Mouse (Mus musculus) neural tube, embryonic 12.5 days (tissue): ENCODE measurements at regions not wholly inside any gene's neighbourhood (a gene's known extent, or its start where the extent isn't known, plus 50 kb on each side); places are given as distances from the start of the nearest gene placed in this dataset.
A peak's percentile ranks its signal among the peaks of the same experiment; 100 is the strongest.

ENCODE experiments used
- ATAC-seq: fragments of 200-750 bp; cut with Nextera tagmentation; 2 replicates; pipeline ENCODE4 v1.8.0; 2017; ENCODE audit warnings: low read depth, mild to moderate bottlenecking, moderate TSS enrichment, moderate library complexity; ENCODE audit not compliant: low FRiP score
- H3K27ac ChIP-seq: fragments of 300-500 bp; sonication (generic); 2 replicates; pipeline ENCODE4 v1.5.1; 2016
- H3K27me3 ChIP-seq: fragments of 300-500 bp; sonication (generic); replicated peaks from 2 replicates; pipeline ENCODE4 v1.6.1; 2016; ENCODE audit warnings: mild to moderate bottlenecking
- H3K36me3 ChIP-seq: fragments of 300-500 bp; sonication (generic); 2 replicates; pipeline ENCODE4 v1.6.1; 2016; ENCODE audit warnings: mild to moderate bottlenecking
- H3K4me1 ChIP-seq: fragments of 300-500 bp; sonication (generic); 2 replicates; pipeline ENCODE4 v1.6.1; 2016
- H3K4me2 ChIP-seq: fragments of 300-500 bp; sonication (generic); replicated peaks from 2 replicates; pipeline ENCODE4 v1.6.1; 2016; ENCODE audit warnings: mild to moderate bottlenecking
- H3K4me3 ChIP-seq: fragments of 300-500 bp; sonication (generic); 2 replicates; pipeline ENCODE4 v1.5.1; 2016
- H3K9ac ChIP-seq: fragments of 300-500 bp; sonication (generic); 2 replicates; pipeline ENCODE4 v1.6.1; 2016; ENCODE audit warnings: mild to moderate bottlenecking
- H3K9me3 ChIP-seq: fragments of 300-500 bp; sonication (generic); 2 replicates; pipeline ENCODE4 v1.6.1; 2016; ENCODE audit warnings: mild to moderate bottlenecking
- WGBS: fragments of 180-500 bp; shearing (Covaris S2); methylation state at CpG from one replicate; pipeline ENCODE4 v1.1.7; 2016; 5-methylcytosine and 5-hydroxymethylcytosine counted together

DNA sequence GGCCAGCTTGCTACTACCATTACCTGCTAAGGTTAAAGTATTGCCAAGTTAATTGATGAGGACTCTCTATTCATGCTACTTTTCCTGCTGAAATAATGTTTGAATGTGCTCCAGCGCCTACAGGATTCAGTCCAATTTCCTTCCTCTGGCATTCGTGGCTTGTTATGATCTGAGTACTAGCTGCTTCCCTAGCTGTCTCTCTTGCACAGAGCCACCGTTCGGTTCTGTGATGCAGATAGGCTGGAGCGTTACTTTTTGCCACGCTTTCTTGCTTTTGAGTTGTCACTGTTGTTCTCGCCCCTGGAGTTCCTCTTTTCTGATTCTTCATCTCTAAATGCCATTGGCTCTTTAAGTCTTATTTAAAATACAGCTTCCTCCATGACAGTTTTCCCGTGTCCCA lies 279.3 kb downstream of the Olfm4 start:
- Histone ChIP-seq H3K27ac (no peak overlapping the region), H3K9me3 (no peaks in the 10 kb centered on the region), H3K9ac (no peak overlapping the region), H3K36me3 (no peaks in the 10 kb centered on the region), H3K4me1 (no peaks in the 10 kb centered on the region), H3K4me2 (no peak overlapping the region), H3K4me3 (no peak overlapping the region), H3K27me3 (no peaks in the 10 kb centered on the region)
- ATAC-seq: no peak
- WGBS: 81% methylated on average over 8 of the region's 8 CpGs

DNA sequence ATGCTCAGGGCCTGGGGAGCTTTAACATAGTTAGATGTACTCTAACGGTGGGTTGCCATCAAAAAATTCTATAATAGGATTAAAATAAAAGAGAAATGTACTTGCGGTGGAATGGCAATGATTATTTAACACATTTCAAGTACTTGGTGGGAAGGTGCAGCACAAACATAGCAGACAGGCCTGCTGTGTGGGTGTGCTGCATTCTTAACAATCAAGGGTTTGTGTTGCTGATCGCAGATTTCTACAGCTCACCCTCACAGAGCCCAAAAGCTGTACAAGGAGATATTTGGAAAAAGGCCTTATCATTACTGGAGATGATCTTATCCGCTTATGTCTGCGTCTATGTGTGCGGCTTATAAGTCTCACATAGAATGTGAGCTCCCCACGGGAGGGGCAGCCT lies 281.2 kb downstream of the Olfm4 start:
- no peak overlapping the region for H3K9ac ChIP-seq
- no peaks in the 10 kb centered on the region for H3K36me3 ChIP-seq
- no peak for ATAC-seq
- WGBS: 90% methylated on average over 7 of the region's 7 CpGs
- no peaks in the 10 kb centered on the region for H3K27me3 ChIP-seq
- no peak overlapping the region for H3K27ac ChIP-seq
- H3K4me2 ChIP-seq: no peak overlapping the region
- H3K9me3 ChIP-seq: no peaks in the 10 kb centered on the region
- H3K4me3 ChIP-seq: no peak overlapping the region
- H3K4me1 ChIP-seq: no peaks in the 10 kb centered on the region

DNA sequence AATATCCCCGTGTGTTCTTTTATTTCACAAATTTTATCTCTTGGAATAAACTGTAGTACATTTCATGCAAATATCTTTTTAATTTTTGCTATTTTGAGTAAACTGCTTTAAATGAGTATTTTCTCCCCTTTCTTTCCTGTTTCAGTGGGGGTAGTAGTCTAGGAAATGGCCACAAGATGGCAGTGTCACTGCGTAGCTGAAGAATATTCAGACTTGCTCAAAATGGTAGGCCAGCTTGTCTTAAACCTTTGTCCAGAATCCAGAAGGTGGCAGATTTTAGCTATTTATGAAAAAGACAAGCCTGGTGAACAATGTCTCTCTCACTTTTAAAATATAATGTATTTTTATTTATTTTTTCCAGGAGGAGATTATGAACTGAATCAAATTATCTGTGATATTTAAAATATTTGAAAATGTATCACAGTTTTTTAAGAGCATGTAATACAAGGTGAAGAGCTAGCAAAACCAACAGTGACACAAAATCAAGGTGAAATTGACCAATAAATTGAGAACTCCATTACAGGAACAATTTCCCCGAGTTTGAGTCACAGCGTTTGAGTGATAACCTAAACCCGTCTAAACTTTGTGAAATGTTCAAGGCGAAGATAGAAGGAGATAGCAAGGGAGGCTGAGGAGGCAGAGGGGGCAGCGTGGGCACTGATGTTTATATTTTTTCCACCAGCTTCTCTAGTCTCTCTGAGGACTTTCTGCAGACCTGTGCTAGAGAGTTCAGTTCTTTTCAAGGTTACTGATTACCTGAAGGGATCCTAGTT lies 285.5 kb downstream of the Olfm4 start:
- Histone ChIP-seq H3K9ac (no peak overlapping the region), H3K4me2 (no peak overlapping the region), H3K4me1 (no peaks in the 10 kb centered on the region), H3K36me3 (no peaks in the 10 kb centered on the region), H3K9me3 (no peaks in the 10 kb centered on the region), H3K27ac (no peak overlapping the region), H3K4me3 (no peak overlapping the region), H3K27me3 (no peaks in the 10 kb centered on the region)
- 62% methylated on average over 7 of the region's 7 CpGs for WGBS
- ATAC-seq: peak; percentile 73; the same call in 1 of the 2 replicates

DNA sequence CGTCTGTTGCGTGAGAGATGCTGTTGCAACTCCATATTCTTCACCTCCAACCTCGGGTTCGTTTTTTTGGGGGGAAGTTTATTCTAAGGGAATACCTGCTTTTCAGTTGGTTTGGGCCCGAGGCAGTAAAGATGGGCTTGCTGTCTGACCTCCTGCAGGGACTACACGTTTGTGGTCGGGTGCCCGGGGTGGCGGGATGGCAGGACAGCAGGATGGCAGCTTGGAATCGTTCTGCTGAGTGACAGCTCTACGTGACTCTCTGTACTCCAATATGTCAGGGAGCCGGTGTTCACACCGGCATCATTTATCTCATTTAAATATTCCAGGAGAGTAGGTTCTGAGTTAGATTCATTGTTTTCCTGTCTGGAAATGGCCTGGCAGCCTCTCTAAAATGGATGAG lies 286.2 kb downstream of the Olfm4 start:
- no peaks in the 10 kb centered on the region for H3K9me3 ChIP-seq
- H3K27me3 ChIP-seq: no peaks in the 10 kb centered on the region
- H3K4me2 ChIP-seq: no peak overlapping the region
- no peaks in the 10 kb centered on the region for H3K4me1 ChIP-seq
- 72% methylated on average over 13 of the region's 13 CpGs for WGBS
- no peak overlapping the region for H3K27ac ChIP-seq
- H3K9ac ChIP-seq: no peak overlapping the region
- ATAC-seq: peak; percentile 13; the same call in 1 of the 2 replicates
- no peak overlapping the region for H3K4me3 ChIP-seq
- H3K36me3 ChIP-seq: no peaks in the 10 kb centered on the region

DNA sequence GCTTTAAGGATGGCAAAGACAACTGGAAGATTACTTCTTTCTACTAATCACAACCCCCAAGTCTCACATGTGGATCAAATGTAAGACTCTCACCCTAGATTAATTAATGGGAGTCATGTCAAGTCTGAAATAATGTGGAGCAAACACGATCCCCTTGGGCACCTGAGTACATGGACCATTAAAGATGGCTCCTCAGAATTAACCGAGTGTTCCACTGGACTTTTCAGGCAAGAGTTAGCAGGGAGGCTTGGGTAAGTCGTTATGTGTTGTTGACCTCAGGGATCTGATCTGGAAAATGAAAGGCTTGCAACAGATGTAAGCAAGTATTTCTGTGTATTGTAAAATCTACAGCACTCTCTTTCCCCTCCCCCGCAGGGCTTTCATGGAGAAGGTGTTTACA lies 296.3 kb downstream of the Olfm4 start:
- H3K4me2 ChIP-seq: no peak overlapping the region
- H3K27me3 ChIP-seq: no peaks in the 10 kb centered on the region
- WGBS: 75% methylated on average over 4 of the region's 4 CpGs
- no peak overlapping the region for H3K27ac ChIP-seq
- H3K36me3 ChIP-seq: no peaks in the 10 kb centered on the region
- H3K9ac ChIP-seq: no peak overlapping the region
- no peak overlapping the region for H3K4me3 ChIP-seq
- ATAC-seq: no peak
- no peaks in the 10 kb centered on the region for H3K4me1 ChIP-seq
- H3K9me3 ChIP-seq: no peaks in the 10 kb centered on the region

DNA sequence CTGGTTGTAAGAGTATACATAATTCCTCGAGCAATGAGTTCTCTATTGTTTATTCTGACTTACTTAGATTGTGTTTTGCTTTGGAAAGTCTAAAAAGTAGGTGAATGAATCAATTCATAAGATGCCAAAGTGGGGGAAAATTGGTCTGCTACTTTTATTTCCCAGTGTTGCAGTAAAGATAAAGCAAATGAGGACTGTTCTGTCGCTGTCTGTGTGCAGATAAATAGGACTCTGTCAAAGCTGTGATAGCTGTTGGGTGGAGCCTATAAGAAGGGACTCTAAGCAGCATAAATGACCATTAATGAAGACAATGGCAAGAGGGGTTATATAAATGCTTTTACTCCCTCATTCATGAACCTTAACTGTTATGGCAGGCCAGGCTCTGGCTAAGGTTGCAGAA lies 299.8 kb downstream of the Olfm4 start:
- H3K36me3 ChIP-seq: no peaks in the 10 kb centered on the region
- H3K27ac ChIP-seq: no peak overlapping the region
- WGBS: 46% methylated on average over 2 of the region's 2 CpGs

DNA sequence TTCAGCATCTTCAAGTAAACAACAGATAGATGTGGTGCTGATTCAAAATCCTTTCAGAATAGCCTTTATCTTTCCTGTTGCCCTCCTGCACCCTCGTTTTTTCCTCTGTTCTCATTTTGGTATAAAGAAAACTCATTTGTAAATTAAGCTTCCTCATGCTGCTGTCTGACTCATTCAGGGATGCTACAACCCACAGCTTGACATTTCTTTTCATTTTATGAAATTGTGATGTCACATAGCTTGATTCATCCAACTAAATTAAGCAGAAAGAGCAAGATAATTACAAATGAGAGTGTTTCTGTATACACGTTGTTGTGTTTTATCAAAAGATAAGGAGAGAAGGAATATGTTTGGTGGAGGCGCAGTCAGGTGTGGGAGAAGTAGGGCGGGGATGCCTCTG lies 307.5 kb downstream of the Olfm4 start:
- no peak overlapping the region for H3K27ac ChIP-seq
- no peak for ATAC-seq
- H3K4me1 ChIP-seq: no peaks in the 10 kb centered on the region
- H3K27me3 ChIP-seq: no peaks in the 10 kb centered on the region
- no peak overlapping the region for H3K4me2 ChIP-seq
- H3K4me3 ChIP-seq: no peak overlapping the region
- no peak overlapping the region for H3K9ac ChIP-seq
- no peaks in the 10 kb centered on the region for H3K36me3 ChIP-seq
- 86% methylated on average over 4 of the region's 4 CpGs for whole genome bisulfite sequencing
- no peaks in the 10 kb centered on the region for H3K9me3 ChIP-seq

More for the DNA sequence above, 299.8 kb downstream of the Olfm4 start:
- H3K27me3 ChIP-seq: no peaks in the 10 kb centered on the region
- H3K9ac ChIP-seq: no peak overlapping the region
- H3K4me2 ChIP-seq: no peak overlapping the region
- no peak overlapping the region for H3K4me3 ChIP-seq
- no peak for ATAC-seq
- no peaks in the 10 kb centered on the region for H3K4me1 ChIP-seq
- no peaks in the 10 kb centered on the region for H3K9me3 ChIP-seq

DNA sequence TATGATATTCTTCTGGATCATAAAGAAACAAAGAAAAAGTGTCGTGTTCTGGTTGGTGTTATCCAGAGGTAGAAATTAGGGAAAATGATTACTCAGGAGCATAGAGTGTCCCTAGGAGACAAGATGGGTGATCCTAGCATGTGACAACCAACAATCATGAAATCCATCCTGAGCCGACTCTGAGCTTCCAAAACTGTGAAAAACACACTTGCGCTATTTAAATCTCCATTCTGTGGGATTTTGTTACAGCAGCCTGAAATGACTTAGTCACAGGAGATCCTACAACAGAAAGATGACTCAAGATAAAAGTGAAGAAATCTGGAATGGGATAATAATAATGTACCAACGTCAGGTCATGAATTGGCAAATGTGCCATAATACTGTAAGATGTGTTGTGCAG lies 309.5 kb downstream of the Olfm4 start:
- H3K9me3 ChIP-seq: no peaks in the 10 kb centered on the region
- 94% methylated on average over 4 of the region's 4 CpGs for WGBS

DNA sequence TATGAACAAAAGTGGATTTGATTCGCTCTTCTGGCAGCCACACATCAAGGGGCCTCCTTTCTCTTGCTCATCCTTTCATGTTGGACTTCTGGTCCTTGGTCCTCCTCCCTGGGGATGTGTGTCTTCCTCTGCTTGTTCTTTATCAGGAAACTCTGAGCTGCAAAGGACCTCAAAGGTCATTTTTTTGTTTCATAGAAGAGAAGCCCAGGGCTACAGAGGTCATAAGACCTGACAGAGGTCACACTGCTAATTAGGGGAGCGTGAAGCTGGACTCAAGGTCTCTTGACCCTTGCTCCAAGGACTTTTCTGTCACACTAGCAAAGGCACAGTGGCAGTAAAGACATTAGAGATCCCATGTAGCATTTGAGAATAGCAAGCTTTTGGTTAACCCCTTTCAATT lies 345.8 kb downstream of the Olfm4 start:
- H3K4me1 ChIP-seq: no peaks in the 10 kb centered on the region
- no peak overlapping the region for H3K4me3 ChIP-seq
- no peak overlapping the region for H3K27ac ChIP-seq
- H3K4me2 ChIP-seq: no peak overlapping the region
- WGBS: 32% methylated on average over 2 of the region's 2 CpGs
- no peaks in the 10 kb centered on the region for H3K9me3 ChIP-seq
- H3K9ac ChIP-seq: no peak overlapping the region
- H3K36me3 ChIP-seq: no peaks in the 10 kb centered on the region
- H3K27me3 ChIP-seq: no peaks in the 10 kb centered on the region
- ATAC-seq: no peak

More for the DNA sequence above, 309.5 kb downstream of the Olfm4 start:
- Histone ChIP-seq H3K27ac (no peak overlapping the region), H3K4me3 (no peak overlapping the region), H3K36me3 (no peaks in the 10 kb centered on the region), H3K4me2 (no peak overlapping the region), H3K9ac (no peak overlapping the region), H3K27me3 (no peaks in the 10 kb centered on the region), H3K4me1 (no peaks in the 10 kb centered on the region)
- no peak for ATAC-seq

DNA sequence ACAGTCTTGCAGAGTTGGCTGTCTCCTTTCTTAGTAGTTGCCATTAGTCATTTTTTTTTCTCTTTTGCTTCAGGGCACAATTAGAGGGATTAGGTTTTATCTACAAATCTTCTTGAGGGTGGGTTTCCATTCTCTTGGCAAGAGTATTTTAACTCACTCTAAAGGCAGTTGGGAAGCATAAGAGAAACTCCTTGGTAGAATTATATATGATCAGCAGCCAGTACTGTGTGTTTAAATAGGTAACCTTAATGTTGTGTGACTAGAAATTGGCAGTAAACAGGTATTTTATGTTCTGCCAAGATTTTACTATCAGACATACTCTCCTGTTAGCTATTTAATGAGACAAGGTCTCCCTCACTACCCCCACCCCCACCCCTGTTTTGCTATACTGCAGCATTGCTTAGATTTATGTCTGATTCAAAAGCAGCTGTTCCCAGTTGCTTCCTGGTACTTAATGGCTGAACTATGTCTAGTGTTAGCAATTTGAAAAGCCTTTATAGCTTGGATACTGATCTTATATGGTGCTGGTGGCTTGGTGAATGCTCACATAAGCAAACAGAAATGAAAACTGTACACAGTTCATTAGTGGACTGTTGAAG lies 378.2 kb downstream of the Olfm4 start:
- peak; percentile 68; the same call in 1 of the 2 replicates for ATAC-seq
- no peaks in the 10 kb centered on the region for H3K36me3 ChIP-seq
- no peak overlapping the region for H3K9ac ChIP-seq
- H3K4me1 ChIP-seq: no peaks in the 10 kb centered on the region
- H3K4me3 ChIP-seq: no peak overlapping the region
- H3K9me3 ChIP-seq: no peaks in the 10 kb centered on the region
- H3K4me2 ChIP-seq: no peak overlapping the region
- H3K27me3 ChIP-seq: no peaks in the 10 kb centered on the region
- no peak overlapping the region for H3K27ac ChIP-seq

DNA sequence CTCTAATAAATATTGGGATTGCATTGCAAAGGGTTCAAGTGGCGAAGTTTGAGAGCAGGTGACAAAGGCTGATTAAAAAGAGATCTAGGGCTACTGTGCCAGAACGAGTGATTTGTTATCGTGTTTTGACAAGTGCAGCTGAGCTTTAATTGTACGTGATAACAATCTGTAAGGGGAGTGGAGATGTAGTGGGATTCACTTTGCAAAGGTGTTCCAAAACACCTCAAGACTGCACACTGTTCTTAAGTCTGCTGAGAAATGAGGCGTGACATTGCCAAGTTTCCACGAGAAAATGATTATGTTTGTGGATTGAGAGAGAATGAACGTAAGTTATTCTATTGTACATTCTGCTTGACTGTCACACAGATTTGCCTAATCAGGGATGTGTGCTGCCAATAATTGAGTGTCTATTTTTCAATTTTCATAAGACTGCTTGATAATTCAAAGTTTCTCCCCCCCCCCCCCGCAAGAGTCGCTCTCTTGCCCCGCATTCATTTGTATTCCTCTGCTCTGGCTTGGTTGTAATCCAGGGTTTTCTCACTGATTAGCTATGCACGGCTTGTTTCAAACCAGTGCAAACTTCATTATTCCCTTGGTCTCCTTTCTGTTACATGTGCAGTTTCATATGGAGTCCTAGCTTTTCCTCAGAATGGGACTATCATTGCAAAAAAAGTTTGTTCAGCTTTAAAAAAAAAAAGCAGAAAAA lies 385.7 kb downstream of the Olfm4 start:
- H3K27ac ChIP-seq: no peak overlapping the region
- no peak overlapping the region for H3K4me2 ChIP-seq
- WGBS: 60% methylated on average over 11 of the region's 11 CpGs
- H3K9ac ChIP-seq: no peak overlapping the region
- no peaks in the 10 kb centered on the region for H3K4me1 ChIP-seq
- no peak for ATAC-seq
- no peaks in the 10 kb centered on the region for H3K27me3 ChIP-seq
- H3K4me3 ChIP-seq: no peak overlapping the region
- H3K9me3 ChIP-seq: no peaks in the 10 kb centered on the region
- H3K36me3 ChIP-seq: no peaks in the 10 kb centered on the region

DNA sequence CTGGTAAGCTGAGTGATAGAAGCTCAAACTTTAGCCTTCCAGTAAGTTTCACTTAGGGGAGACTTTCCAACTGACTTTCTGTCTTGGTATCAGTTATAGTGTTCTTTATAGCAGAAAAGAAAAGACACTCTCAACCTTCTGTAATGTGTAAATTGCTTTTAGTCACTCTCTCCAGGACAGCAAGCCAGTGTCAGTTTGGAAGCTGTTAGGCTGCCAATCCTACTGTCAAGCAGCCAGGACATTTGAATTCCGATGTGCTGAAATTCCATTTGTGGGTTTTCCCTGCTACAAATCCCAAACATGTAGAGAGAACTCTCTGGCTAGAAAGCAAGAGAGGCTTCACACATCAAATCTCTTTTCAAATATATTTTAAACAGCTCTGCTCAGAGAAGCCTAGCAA lies 390.4 kb downstream of the Olfm4 start:
- Histone ChIP-seq H3K4me3 (no peak overlapping the region), H3K27me3 (no peaks in the 10 kb centered on the region), H3K27ac (no peak overlapping the region), H3K9me3 (no peaks in the 10 kb centered on the region), H3K4me1 (no peaks in the 10 kb centered on the region), H3K36me3 (no peaks in the 10 kb centered on the region), H3K4me2 (no peak overlapping the region), H3K9ac (no peak overlapping the region)
- no peak for ATAC-seq
- 89% methylated on average over 1 of the region's 1 CpGs for whole genome bisulfite sequencing
